Mouse (Mus musculus) limb, embryonic 13.5 days (tissue): ENCODE results near the gene Zfp423. TPM values are rescaled to one million over a fixed set of nuclear protein-coding genes. Genes with fewer than 3 reads are reported as not detected.

Experiments
- ATAC-seq: fragments of 200-750 bp; cut with Nextera tagmentation; 2 replicates; pipeline ENCODE4 v1.8.0; 2017; ENCODE audit warnings: low read depth, moderate number of reproducible peaks, moderate TSS enrichment; ENCODE audit not compliant: low FRiP score
- H3K27ac ChIP-seq: fragments of 300-500 bp; sonication (generic); 2 replicates; pipeline ENCODE4 v1.5.1; 2015; ENCODE audit warnings: inconsistent platforms, mild to moderate bottlenecking, moderate library complexity
- H3K27me3 ChIP-seq: fragments of 300-500 bp; sonication (generic); 2 replicates; pipeline ENCODE4 v1.6.1; 2015; ENCODE audit warnings: mild to moderate bottlenecking, inconsistent platforms
- H3K36me3 ChIP-seq: fragments of 300-500 bp; sonication (generic); 2 replicates; pipeline ENCODE4 v1.6.1; 2015; ENCODE audit warnings: inconsistent platforms, mild to moderate bottlenecking, moderate library complexity
- H3K4me1 ChIP-seq: fragments of 300-500 bp; sonication (generic); 2 replicates; pipeline ENCODE4 v1.6.1; 2015; ENCODE audit warnings: inconsistent platforms
- H3K4me2 ChIP-seq: fragments of 300-500 bp; sonication (generic); replicated peaks from 2 replicates; pipeline ENCODE4 v1.6.1; 2015; ENCODE audit warnings: inconsistent platforms, mild to moderate bottlenecking, moderate library complexity
- H3K4me3 ChIP-seq: fragments of 300-500 bp; sonication (generic); 2 replicates; pipeline ENCODE4 v1.5.1; 2015; ENCODE audit warnings: moderate library complexity, mild to moderate bottlenecking, inconsistent platforms
- H3K9ac ChIP-seq: fragments of 300-500 bp; sonication (generic); 2 replicates; pipeline ENCODE4 v1.6.1; 2015; ENCODE audit warnings: mild to moderate bottlenecking, inconsistent platforms
- H3K9me3 ChIP-seq: fragments of 300-500 bp; sonication (generic); 2 replicates; pipeline ENCODE4 v1.6.1; 2016; ENCODE audit warnings: inconsistent platforms
- WGBS: fragments of 180-500 bp; shearing (Covaris S2); methylation state at CpG from one replicate; pipeline ENCODE4 v1.1.7; 2015; 5-methylcytosine and 5-hydroxymethylcytosine counted together
- polyA plus RNA-seq: library from polyadenylated mRNA; unstranded; fragments of >200 nt; fragmentation: Nextera tagmentation; extraction: Ambion mirVana; gene quantifications from 2 replicates; pipeline ENCODE4 v1.2.1, GENCODE M21; 2015

The Zfp423 gene
- polyA plus RNA-seq, 1 experiment from 2014 or later: 26.4 TPM

DNA sequence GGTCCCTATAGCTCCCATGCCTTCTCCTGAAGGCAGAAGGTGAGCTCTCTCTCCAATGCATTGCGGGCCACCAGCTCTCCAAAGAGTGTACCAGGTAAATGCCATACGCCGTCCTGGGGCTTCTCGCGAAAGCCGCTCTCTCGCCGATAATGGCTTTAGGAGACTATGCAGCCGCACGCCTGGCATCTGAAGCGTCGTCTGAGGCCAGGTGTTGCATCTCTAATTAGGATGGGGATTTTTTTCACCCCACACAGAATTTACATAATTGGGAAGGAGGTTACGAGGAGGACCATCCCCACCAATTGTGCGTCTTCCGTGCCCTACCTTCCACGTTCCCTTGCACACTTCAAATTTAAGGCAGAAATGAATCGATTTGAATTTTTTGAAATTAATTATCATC, 252.2 kb downstream of the Zfp423 start:
- Histone ChIP-seq H3K4me1 (peaks cover 43% of the 10 kb centered on the region), H3K27me3 (no peaks in the 10 kb centered on the region), H3K4me3 (no peak overlapping the region), H3K9me3 (no peaks in the 10 kb centered on the region), H3K4me2 (no peak overlapping the region), H3K36me3 (no peaks in the 10 kb centered on the region), H3K9ac (no peak overlapping the region), H3K27ac (no peak overlapping the region)
- WGBS: 66% methylated on average over 17 of the region's 17 CpGs
- ATAC-seq: no peak

GRCm38 (mm10) chr8:87704756-87705155, 254.6 kb downstream of the Zfp423 start:
- no peaks in the 10 kb centered on the region for H3K36me3 ChIP-seq
- no peaks in the 10 kb centered on the region for H3K27me3 ChIP-seq
- H3K4me2 ChIP-seq: no peak overlapping the region
- ATAC-seq: no peak
- WGBS: 91% methylated on average over 3 of the region's 3 CpGs
- no peak overlapping the region for H3K27ac ChIP-seq
- no peak overlapping the region for H3K4me3 ChIP-seq
- H3K9me3 ChIP-seq: no peaks in the 10 kb centered on the region
- H3K4me1 ChIP-seq: peaks cover 42% of the 10 kb centered on the region
- H3K9ac ChIP-seq: no peak overlapping the region

GRCm38 (mm10) chr8:87702790-87703311, 256.5 kb downstream of the Zfp423 start:
- H3K27ac ChIP-seq: no peak overlapping the region
- H3K4me3 ChIP-seq: no peak overlapping the region
- no peak overlapping the region for H3K4me2 ChIP-seq
- H3K36me3 ChIP-seq: no peaks in the 10 kb centered on the region
- WGBS: 41% methylated on average over 10 of the region's 10 CpGs
- peaks cover 23% of the 10 kb centered on the region for H3K4me1 ChIP-seq
- H3K9me3 ChIP-seq: no peaks in the 10 kb centered on the region
- peak overlapping the region; percentile 5; the same call in 1 of the 2 replicates for H3K9ac ChIP-seq
- no peak for ATAC-seq
- no peaks in the 10 kb centered on the region for H3K27me3 ChIP-seq

GRCm38 (mm10) chr8:87702051-87702521, 257.3 kb downstream of the Zfp423 start:
- Histone ChIP-seq H3K9ac (no peak overlapping the region), H3K9me3 (no peaks in the 10 kb centered on the region), H3K4me3 (no peak overlapping the region), H3K4me1 (peaks cover 18% of the 10 kb centered on the region), H3K4me2 (no peak overlapping the region), H3K27me3 (no peaks in the 10 kb centered on the region), H3K27ac (no peak overlapping the region), H3K36me3 (no peaks in the 10 kb centered on the region)
- ATAC-seq: no peak
- WGBS: 62% methylated on average over 8 of the region's 8 CpGs

DNA sequence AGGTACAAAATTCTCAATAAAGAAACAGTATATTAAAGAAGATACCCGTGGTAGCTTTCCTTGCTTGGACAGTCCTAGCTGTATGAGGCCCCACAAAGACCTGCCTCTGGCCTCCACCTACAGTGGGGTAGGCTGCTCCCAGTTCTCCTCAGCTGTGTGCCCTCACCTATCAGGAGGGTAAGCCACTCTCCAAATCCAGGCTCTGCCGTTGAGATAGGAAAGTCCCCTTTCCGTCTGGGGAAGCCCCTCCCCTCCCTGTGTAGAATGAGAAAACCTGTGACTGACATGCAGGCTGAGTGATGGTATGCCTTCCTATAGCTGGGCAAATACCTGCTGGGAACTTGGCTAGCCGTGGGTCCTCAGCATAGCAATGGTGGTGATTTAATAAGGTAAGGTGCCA, 257.8 kb downstream of the Zfp423 start:
- no peak overlapping the region for H3K4me2 ChIP-seq
- no peaks in the 10 kb centered on the region for H3K27me3 ChIP-seq
- H3K4me1 ChIP-seq: peaks cover 18% of the 10 kb centered on the region
- no peak overlapping the region for H3K4me3 ChIP-seq
- ATAC-seq: no peak
- H3K36me3 ChIP-seq: no peaks in the 10 kb centered on the region
- WGBS: 72% methylated on average over 4 of the region's 4 CpGs
- H3K27ac ChIP-seq: no peak overlapping the region
- H3K9me3 ChIP-seq: no peaks in the 10 kb centered on the region
- no peak overlapping the region for H3K9ac ChIP-seq

DNA sequence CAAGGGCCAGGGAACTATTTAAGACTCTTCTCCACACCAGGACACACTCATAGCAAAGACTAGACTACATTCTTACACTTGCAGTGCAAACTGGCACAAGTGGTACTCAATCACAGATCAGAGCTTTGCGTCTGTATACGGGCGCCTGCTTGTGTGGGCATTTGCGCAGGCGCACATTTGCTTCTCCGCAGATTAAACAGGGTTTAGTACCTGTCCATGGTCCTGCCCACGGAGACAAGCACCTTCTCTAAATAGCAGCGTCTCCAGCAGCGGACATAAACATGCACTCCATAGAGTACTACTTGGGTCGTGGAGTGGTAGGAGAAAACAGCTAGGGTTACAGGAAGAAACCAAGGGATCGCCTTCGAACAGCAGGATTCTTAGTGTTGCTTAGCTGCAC, 259.1 kb downstream of the Zfp423 start:
- H3K4me2 ChIP-seq: no peak overlapping the region
- no peak overlapping the region for H3K9ac ChIP-seq
- 53% methylated on average over 12 of the region's 12 CpGs for WGBS
- H3K27me3 ChIP-seq: no peaks in the 10 kb centered on the region
- H3K9me3 ChIP-seq: no peaks in the 10 kb centered on the region
- H3K27ac ChIP-seq: no peak overlapping the region
- peaks cover 18% of the 10 kb centered on the region for H3K4me1 ChIP-seq
- H3K4me3 ChIP-seq: no peak overlapping the region
- H3K36me3 ChIP-seq: 0 out of 2 replicates have a peak, but pooled peaks cover 2% of the 10 kb centered on the region
- ATAC-seq: no peak

GRCm38 (mm10) chr8:87697127-87697526, 262.3 kb downstream of the Zfp423 start:
- Histone ChIP-seq H3K4me3 (no peak overlapping the region), H3K9ac (no peak overlapping the region), H3K4me1 (peaks cover 21% of the 10 kb centered on the region), H3K27ac (no peak overlapping the region), H3K4me2 (no peak overlapping the region), H3K36me3 (0 out of 2 replicates have a peak, but pooled peaks cover 2% of the 10 kb centered on the region), H3K27me3 (no peaks in the 10 kb centered on the region), H3K9me3 (no peaks in the 10 kb centered on the region)
- WGBS: 49% methylated on average over 9 of the region's 9 CpGs
- ATAC-seq: no peak

DNA sequence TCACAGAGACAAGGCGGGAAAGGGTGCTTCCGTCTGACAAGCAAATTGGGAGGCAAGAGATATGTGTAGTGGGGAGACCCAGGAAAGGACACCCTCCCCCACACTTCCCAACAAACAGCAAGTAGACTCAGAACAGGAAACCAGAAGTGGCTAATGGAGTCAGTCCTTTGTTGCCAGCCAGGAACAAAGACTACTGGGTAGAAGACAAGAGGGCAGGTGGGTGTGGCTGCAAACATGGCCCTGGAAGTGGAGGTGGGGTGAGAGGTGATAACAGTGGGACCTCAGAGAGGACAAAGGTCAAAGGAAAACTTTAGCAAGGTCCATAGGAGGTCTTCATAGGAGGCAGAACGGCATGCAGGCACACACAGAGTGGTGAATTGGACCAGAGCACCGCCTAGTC, 265.7 kb downstream of the Zfp423 start:
- H3K9ac ChIP-seq: no peak overlapping the region
- no peak overlapping the region for H3K27ac ChIP-seq
- H3K4me2 ChIP-seq: no peak overlapping the region
- no peaks in the 10 kb centered on the region for H3K9me3 ChIP-seq
- H3K27me3 ChIP-seq: no peaks in the 10 kb centered on the region
- no peak overlapping the region for H3K4me3 ChIP-seq
- H3K36me3 ChIP-seq: 0 out of 2 replicates have a peak, but pooled peaks cover 2% of the 10 kb centered on the region
- WGBS: 72% methylated on average over 4 of the region's 4 CpGs
- ATAC-seq: no peak
- H3K4me1 ChIP-seq: peaks cover 51% of the 10 kb centered on the region

DNA sequence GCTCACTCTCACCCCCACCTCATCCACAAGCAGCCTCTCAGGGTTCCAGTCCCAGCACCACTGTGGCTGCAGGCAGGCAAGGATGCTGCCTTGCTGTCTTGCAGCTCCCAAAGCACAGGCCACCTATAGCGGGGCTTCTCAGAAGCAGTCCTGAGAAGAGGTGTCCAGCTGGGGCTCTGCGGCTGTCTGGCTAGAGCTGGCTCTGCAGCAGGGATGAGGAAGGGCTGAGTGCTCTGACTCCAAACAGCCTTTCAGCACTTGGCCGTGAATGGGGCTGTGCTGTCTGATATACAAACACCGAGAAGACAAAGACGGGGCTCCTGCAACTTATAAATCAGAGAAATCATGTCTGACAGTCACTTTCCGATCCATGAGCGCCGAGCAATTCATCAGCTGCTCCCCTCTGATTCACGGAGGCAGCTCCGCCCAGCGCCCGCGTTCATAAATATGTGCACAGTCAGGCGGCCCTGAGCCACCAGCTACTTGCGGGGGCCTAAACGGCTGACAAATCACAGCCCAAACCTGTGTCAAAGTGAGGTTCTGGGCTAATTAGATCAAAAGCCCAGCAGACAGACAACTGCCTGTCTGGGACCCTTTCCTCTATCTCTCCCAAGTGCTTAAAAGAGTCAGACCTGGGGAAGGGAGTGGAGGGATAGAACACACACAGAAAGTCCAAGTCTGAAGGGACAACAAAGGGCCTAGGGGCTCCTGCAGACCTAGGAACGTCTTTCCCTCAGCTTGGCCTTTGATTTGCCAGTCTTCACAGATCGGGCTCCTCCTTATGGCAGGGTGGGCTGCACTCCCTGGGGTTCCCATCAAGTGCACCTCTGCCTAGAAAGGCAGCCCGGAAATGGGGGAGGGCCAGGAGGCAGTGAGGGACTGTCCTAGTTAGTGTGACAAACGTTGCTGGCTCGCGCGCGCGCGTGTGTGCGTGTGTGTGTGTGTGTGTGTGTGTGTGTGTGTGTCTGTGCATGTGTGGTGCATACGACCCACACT, 269.0 kb downstream of the Zfp423 start:
- Histone ChIP-seq H3K4me2 (peak overlapping the region; percentile 47), H3K9ac (peak overlapping the region; percentile 31; the same call in 1 of the 2 replicates)
- WGBS: 23% methylated on average over 28 of the region's 28 CpGs

DNA sequence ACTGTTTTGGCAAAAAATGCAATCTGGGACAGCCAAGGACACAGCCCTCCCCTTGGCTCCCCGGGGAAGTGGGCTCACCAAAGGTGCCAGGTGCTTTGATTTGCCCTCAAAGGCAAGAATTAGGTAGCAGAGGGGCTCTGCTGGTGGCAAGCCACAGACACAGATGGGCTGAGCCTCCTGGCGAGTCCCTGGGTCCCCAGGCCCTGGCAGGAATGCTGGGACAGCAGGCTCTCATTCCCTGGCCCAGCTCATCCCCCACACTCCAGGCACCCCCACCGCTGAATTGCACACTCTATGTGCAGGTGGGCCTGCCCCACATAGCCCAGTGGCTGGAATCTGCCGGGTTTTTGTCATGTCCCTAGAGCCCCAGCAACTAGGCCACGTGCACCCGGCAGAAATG, 270.2 kb downstream of the Zfp423 start:
- 66% methylated on average over 6 of the region's 6 CpGs for WGBS
- Histone ChIP-seq H3K27ac (no peak overlapping the region), H3K9me3 (no peaks in the 10 kb centered on the region), H3K4me2 (no peak overlapping the region), H3K4me1 (peaks cover 48% of the 10 kb centered on the region), H3K9ac (no peak overlapping the region), H3K4me3 (no peak overlapping the region), H3K27me3 (no peaks in the 10 kb centered on the region), H3K36me3 (peaks cover 36% of the 10 kb centered on the region)
- ATAC-seq: no peak

More for the DNA sequence above, 269.0 kb downstream of the Zfp423 start:
- Histone ChIP-seq H3K4me3 (no peak overlapping the region), H3K9me3 (no peaks in the 10 kb centered on the region), H3K27ac (0 out of 2 replicates have a peak overlapping the region, but pooled peaks have one; percentile 22), H3K27me3 (no peaks in the 10 kb centered on the region), H3K36me3 (peaks cover 24% of the 10 kb centered on the region), H3K4me1 (peaks cover 56% of the 10 kb centered on the region)
- no peak for ATAC-seq

- 62% methylated on average over 4 of the region's 4 CpGs for WGBS
Measured at GRCm38 (mm10) chr8:87688348-87688747, 271.0 kb downstream of the Zfp423 start.

DNA sequence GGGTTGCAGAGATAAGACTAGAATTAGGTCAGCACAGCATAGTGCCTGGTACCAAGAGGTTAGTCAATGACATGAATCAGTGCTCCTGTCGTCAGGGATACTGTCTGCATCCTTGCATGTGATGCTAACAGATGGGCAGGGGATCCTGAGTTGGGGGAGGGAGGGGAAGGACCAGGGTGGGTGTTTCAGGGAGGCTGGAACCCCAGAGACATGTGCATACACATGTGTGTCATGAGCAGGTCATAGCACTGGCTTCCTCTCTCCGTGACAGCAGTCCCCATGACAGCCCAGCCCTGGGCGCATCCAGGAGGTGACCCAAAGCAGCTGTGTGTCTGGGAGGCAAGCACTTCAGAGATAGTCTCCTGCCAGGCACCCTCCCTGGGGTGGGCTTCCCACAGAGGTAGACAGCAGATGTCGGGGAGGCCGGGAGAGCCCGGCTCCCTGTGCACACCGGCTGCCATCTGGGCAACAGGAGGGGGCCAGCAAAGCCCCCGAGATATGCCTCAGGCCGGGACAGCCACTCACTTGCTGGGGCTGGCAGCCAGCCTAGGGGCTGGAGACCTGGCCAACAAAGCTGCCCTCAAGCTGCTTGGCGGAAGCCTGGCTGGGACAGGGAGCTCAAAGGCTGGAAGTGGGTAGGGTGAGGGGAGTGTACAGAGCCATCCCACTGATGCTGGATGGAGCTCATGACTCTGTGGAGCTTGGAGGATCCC, 272.3 kb downstream of the Zfp423 start:
- no peak for ATAC-seq
- Histone ChIP-seq H3K27ac (no peak overlapping the region), H3K27me3 (no peaks in the 10 kb centered on the region), H3K9me3 (no peaks in the 10 kb centered on the region), H3K4me3 (no peak overlapping the region), H3K36me3 (peaks cover 44% of the 10 kb centered on the region), H3K9ac (no peak overlapping the region), H3K4me2 (no peak overlapping the region), H3K4me1 (peaks cover 38% of the 10 kb centered on the region)
- 66% methylated on average over 10 of the region's 10 CpGs for WGBS

More at GRCm38 (mm10) chr8:87688348-87688747, 271.0 kb downstream of the Zfp423 start:
- no peak overlapping the region for H3K4me2 ChIP-seq
- peaks cover 39% of the 10 kb centered on the region for H3K36me3 ChIP-seq
- no peak for ATAC-seq
- no peaks in the 10 kb centered on the region for H3K27me3 ChIP-seq
- H3K9ac ChIP-seq: no peak overlapping the region
- H3K9me3 ChIP-seq: no peaks in the 10 kb centered on the region
- H3K27ac ChIP-seq: no peak overlapping the region
- H3K4me3 ChIP-seq: no peak overlapping the region
- H3K4me1 ChIP-seq: peaks cover 43% of the 10 kb centered on the region
